Mouse (Mus musculus): ENCODE measurements at regions not wholly inside any gene's neighbourhood (a gene's known extent, or its start where the extent isn't known, plus 50 kb on each side); places are given as distances from the start of the nearest gene placed in this dataset.

- Histone ChIP-seq H3K4me3 (ENCODE audit: insufficient read depth, low read depth, low read length) (no peak overlapping the region), H3K27ac (replicated peaks; ENCODE audit: insufficient read depth, low read depth, low read length) (no peak overlapping the region), H3K79me2 (ENCODE audit: control insufficient read depth, insufficient read depth, low read length) (no peaks in the 10 kb centered on the region), H3K9ac (ENCODE audit: low read depth, low read length) (no peak overlapping the region), H3K4me1 (ENCODE audit: control insufficient read depth, insufficient read depth, low read length) (no peaks in the 10 kb centered on the region), H3K36me3 (ENCODE audit: control insufficient read depth, insufficient read depth, low read length) (no peaks in the 10 kb centered on the region), H3K27me3 (ENCODE audit: control insufficient read depth, insufficient read depth, low read length) (no peaks in the 10 kb centered on the region)
- TF ChIP-seq POLR2A (IDR thresholded peaks at IDR 0.05; ENCODE audit: extremely low read depth, insufficient read depth, low read length) (no peak), CTCF (IDR thresholded peaks at IDR 0.05; ENCODE audit: low read depth, low read length) (no peak)
- 59% methylated on average over 5 of the region's 5 CpGs for WGBS
- no peak for DNase-seq (ENCODE audit: extremely low read depth, low read depth, low spot score)
Observed at GRCm38 (mm10) chr9:43440959-43441510, 130.4 kb downstream of the Trim29 start.

GRCm38 (mm10) chr9:43445491-43445890, 134.8 kb downstream of the Trim29 start:
- no peak overlapping the region for H3K4me3 ChIP-seq (ENCODE audit: insufficient read depth, low read depth, low read length)
- H3K27me3 ChIP-seq (ENCODE audit: control insufficient read depth, insufficient read depth, low read length) = no peaks in the 10 kb centered on the region
- H3K4me1 ChIP-seq (ENCODE audit: control insufficient read depth, insufficient read depth, low read length) = no peaks in the 10 kb centered on the region
- DNase-seq (ENCODE audit: extremely low read depth, low read depth, low spot score) = no peak
- 92% methylated on average over 1 of the region's 1 CpGs for WGBS
- no peak overlapping the region for H3K9ac ChIP-seq (ENCODE audit: low read depth, low read length)
- no peak for TF ChIP-seq CTCF (IDR thresholded peaks at IDR 0.05; ENCODE audit: low read depth, low read length)
- TF ChIP-seq POLR2A (IDR thresholded peaks at IDR 0.05; ENCODE audit: extremely low read depth, insufficient read depth, low read length) = no peak
- H3K79me2 ChIP-seq (ENCODE audit: control insufficient read depth, insufficient read depth, low read length) = no peaks in the 10 kb centered on the region
- no peak overlapping the region for H3K27ac ChIP-seq (replicated peaks; ENCODE audit: insufficient read depth, low read depth, low read length)
- no peaks in the 10 kb centered on the region for H3K36me3 ChIP-seq (ENCODE audit: control insufficient read depth, insufficient read depth, low read length)

DNA sequence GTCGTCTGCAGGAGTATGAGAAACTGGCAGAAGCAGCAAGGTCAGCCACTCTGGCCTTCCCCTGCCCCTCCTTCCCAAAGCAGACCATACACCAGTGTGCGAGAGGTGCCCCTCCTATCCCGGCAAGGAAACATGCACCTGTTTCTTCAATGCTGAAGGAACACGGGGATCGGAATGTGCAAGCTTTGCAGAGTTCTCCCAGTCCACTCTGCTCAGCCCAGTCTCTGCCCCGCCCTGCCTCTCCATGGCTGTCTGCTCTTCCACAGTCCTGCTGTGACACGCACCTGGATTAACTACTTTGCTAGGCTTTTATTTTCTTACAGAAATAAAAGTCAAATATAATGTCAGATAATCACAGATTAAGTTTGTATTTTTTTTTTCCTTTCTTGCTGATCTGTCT, 136.7 kb downstream of the Trim29 start:
- Histone ChIP-seq H3K9ac (ENCODE audit: low read depth, low read length) (no peak overlapping the region), H3K4me3 (ENCODE audit: insufficient read depth, low read depth, low read length) (no peak overlapping the region), H3K27me3 (ENCODE audit: control insufficient read depth, insufficient read depth, low read length) (no peaks in the 10 kb centered on the region), H3K4me1 (ENCODE audit: control insufficient read depth, insufficient read depth, low read length) (no peaks in the 10 kb centered on the region), H3K36me3 (ENCODE audit: control insufficient read depth, insufficient read depth, low read length) (no peaks in the 10 kb centered on the region), H3K79me2 (ENCODE audit: control insufficient read depth, insufficient read depth, low read length) (no peaks in the 10 kb centered on the region), H3K27ac (replicated peaks; ENCODE audit: insufficient read depth, low read depth, low read length) (no peak overlapping the region)
- DNase-seq (ENCODE audit: extremely low read depth, low read depth, low spot score) = no peak
- 85% methylated on average over 7 of the region's 7 CpGs for WGBS
- TF ChIP-seq POLR2A (IDR thresholded peaks at IDR 0.05; ENCODE audit: extremely low read depth, insufficient read depth, low read length) = no peak
- no peak for TF ChIP-seq CTCF (IDR thresholded peaks at IDR 0.05; ENCODE audit: low read depth, low read length)

- Histone ChIP-seq H3K27me3 (ENCODE audit: control insufficient read depth, insufficient read depth, low read length) (no peaks in the 10 kb centered on the region), H3K4me1 (ENCODE audit: control insufficient read depth, insufficient read depth, low read length) (peaks cover 7% of the 10 kb centered on the region), H3K9ac (ENCODE audit: low read depth, low read length) (no peak overlapping the region), H3K79me2 (ENCODE audit: control insufficient read depth, insufficient read depth, low read length) (no peaks in the 10 kb centered on the region), H3K36me3 (ENCODE audit: control insufficient read depth, insufficient read depth, low read length) (no peaks in the 10 kb centered on the region), H3K27ac (replicated peaks; ENCODE audit: insufficient read depth, low read depth, low read length) (no peak overlapping the region), H3K4me3 (ENCODE audit: insufficient read depth, low read depth, low read length) (no peak overlapping the region)
- TF ChIP-seq CTCF (IDR thresholded peaks at IDR 0.05; ENCODE audit: low read depth, low read length) (no peak), POLR2A (IDR thresholded peaks at IDR 0.05; ENCODE audit: extremely low read depth, insufficient read depth, low read length) (no peak)
- WGBS = 92% methylated on average over 5 of the region's 5 CpGs
- DNase-seq (ENCODE audit: extremely low read depth, low read depth, low spot score) = no peak
Observed at GRCm38 (mm10) chr9:43448981-43449380, 138.3 kb downstream of the Trim29 start.

DNA sequence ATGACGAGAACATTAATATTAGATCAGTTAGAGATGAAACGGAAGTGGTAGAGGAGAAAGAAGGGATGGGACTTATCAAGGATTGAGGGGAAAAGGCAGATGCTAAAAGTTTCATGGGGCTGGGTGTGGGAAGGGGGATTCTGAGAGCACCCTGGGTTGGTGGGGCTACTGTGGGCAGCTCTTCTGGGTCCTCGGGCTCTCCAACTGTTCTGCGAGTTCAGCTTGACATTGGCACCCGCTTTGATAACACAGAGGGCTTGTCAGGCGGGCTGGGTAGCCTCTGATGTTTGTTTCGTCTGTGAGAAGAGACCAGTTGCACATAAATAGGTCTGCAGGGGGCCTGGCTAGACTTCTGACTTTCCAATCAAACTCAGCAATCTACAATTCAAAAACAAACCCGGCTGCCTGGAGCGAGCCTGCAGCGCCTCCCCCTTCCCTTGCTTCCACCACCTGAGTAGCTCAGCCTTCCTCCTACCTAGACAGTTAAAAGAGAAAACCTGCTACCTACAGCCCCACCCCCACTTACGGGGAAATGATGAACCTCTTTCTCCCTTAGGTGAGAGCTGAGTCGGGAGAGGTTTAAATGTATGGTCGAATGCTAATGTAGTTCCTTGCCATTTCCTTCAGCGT, 143.4 kb downstream of the Trim29 start:
- Histone ChIP-seq H3K36me3 (ENCODE audit: control insufficient read depth, insufficient read depth, low read length) (no peaks in the 10 kb centered on the region), H3K79me2 (ENCODE audit: control insufficient read depth, insufficient read depth, low read length) (no peaks in the 10 kb centered on the region), H3K4me1 (ENCODE audit: control insufficient read depth, insufficient read depth, low read length) (peaks cover 13% of the 10 kb centered on the region), H3K9ac (ENCODE audit: low read depth, low read length) (no peak overlapping the region), H3K27ac (replicated peaks; ENCODE audit: insufficient read depth, low read depth, low read length) (0 out of 2 replicates have a peak overlapping the region, but pooled peaks have one; percentile 19), H3K4me3 (ENCODE audit: insufficient read depth, low read depth, low read length) (no peak overlapping the region), H3K27me3 (ENCODE audit: control insufficient read depth, insufficient read depth, low read length) (no peaks in the 10 kb centered on the region)
- DNase-seq (ENCODE audit: extremely low read depth, low read depth, low spot score) = peak; percentile 13
- no peak for TF ChIP-seq POLR2A (IDR thresholded peaks at IDR 0.05; ENCODE audit: extremely low read depth, insufficient read depth, low read length)
- no peak for TF ChIP-seq CTCF (IDR thresholded peaks at IDR 0.05; ENCODE audit: low read depth, low read length)
- 4% methylated on average over 14 of the region's 14 CpGs for WGBS

- Histone ChIP-seq H3K79me2 (ENCODE audit: control insufficient read depth, insufficient read depth, low read length) (no peaks in the 10 kb centered on the region), H3K36me3 (ENCODE audit: control insufficient read depth, insufficient read depth, low read length) (no peaks in the 10 kb centered on the region), H3K4me3 (ENCODE audit: insufficient read depth, low read depth, low read length) (no peak overlapping the region), H3K27ac (replicated peaks; ENCODE audit: insufficient read depth, low read depth, low read length) (no peak overlapping the region), H3K4me1 (ENCODE audit: control insufficient read depth, insufficient read depth, low read length) (peaks cover 15% of the 10 kb centered on the region), H3K9ac (ENCODE audit: low read depth, low read length) (no peak overlapping the region), H3K27me3 (ENCODE audit: control insufficient read depth, insufficient read depth, low read length) (no peaks in the 10 kb centered on the region)
- 95% methylated on average over 2 of the region's 2 CpGs for WGBS
- no peak for DNase-seq (ENCODE audit: extremely low read depth, low read depth, low spot score)
- TF ChIP-seq CTCF (IDR thresholded peaks at IDR 0.05; ENCODE audit: low read depth, low read length) (no peak), POLR2A (IDR thresholded peaks at IDR 0.05; ENCODE audit: extremely low read depth, insufficient read depth, low read length) (no peak)
Observed at GRCm38 (mm10) chr9:43457736-43458135, 147.1 kb downstream of the Trim29 start.
